Mouse (Mus musculus): ENCODE results near the gene Pou2f2. TPM values are rescaled to one million over a fixed set of nuclear protein-coding genes. Genes with fewer than 3 reads are reported as not detected.
A peak's percentile ranks its signal among the peaks of the same experiment; 100 is the strongest.

Gene Pou2f2
- total and polyA plus RNA-seq, 3 experiments = 0.39 to 1.5 (median 0.64) TPM

GRCm38 (mm10) chr7:25156158-25156648 lies 23.3 kb downstream of the Pou2f2 start:
- Histone ChIP-seq H3K4me1 (ENCODE audit: control insufficient read depth, insufficient read depth, low read length) (no peaks in the 10 kb centered on the region), H3K4me3 (no peak overlapping the region), H3K9ac (ENCODE audit: low read depth, low read length) (no peak overlapping the region), H3K79me2 (replicated peaks; ENCODE audit: control insufficient read depth, insufficient read depth, low read length) (no peaks in the 10 kb centered on the region), H3K36me3 (ENCODE audit: control insufficient read depth, insufficient read depth, low read length) (no peaks in the 10 kb centered on the region), H3K27me3 (ENCODE audit: control insufficient read depth, insufficient read depth, low read length) (0 out of 2 replicates have a peak, but pooled peaks cover under 1% of the 10 kb centered on the region), H3K27ac (no peak overlapping the region)
- no peak for DNase-seq
- no peak for TF ChIP-seq EP300 (IDR thresholded peaks at IDR 0.05; ENCODE audit: insufficient read depth, low read depth, low read length)
- TF ChIP-seq POLR2A (IDR thresholded peaks at IDR 0.05; ENCODE audit: insufficient read depth, low read depth, low read length) = no peak
- no peak for TF ChIP-seq CTCF (IDR thresholded peaks at IDR 0.05)
- intact Hi-C loops (cut with DNase I) = no loop called here
- 10% methylated on average over 14 of the region's 14 CpGs for WGBS

- 0 out of 2 replicates have a peak, but pooled peaks cover 1% of the 10 kb centered on the region for H3K27me3 ChIP-seq (ENCODE audit: control insufficient read depth, insufficient read depth, low read length)
- WGBS = 6% methylated on average over 17 of the region's 17 CpGs
- intact Hi-C loops (cut with DNase I) = no loop called here
- H3K4me3 ChIP-seq = no peak overlapping the region
- no peaks in the 10 kb centered on the region for H3K79me2 ChIP-seq (replicated peaks; ENCODE audit: control insufficient read depth, insufficient read depth, low read length)
- H3K27ac ChIP-seq = no peak overlapping the region
- peak in 1 of 2 experiments; percentile 37 for DNase-seq
- H3K4me1 ChIP-seq (ENCODE audit: control insufficient read depth, insufficient read depth, low read length) = no peaks in the 10 kb centered on the region
- TF ChIP-seq EP300 (IDR thresholded peaks at IDR 0.05; ENCODE audit: insufficient read depth, low read depth, low read length) = no peak
- no peak for TF ChIP-seq CTCF (IDR thresholded peaks at IDR 0.05)
- TF ChIP-seq POLR2A (IDR thresholded peaks at IDR 0.05; ENCODE audit: insufficient read depth, low read depth, low read length) = no peak
- no peak overlapping the region for H3K9ac ChIP-seq (ENCODE audit: low read depth, low read length)
- no peaks in the 10 kb centered on the region for H3K36me3 ChIP-seq (ENCODE audit: control insufficient read depth, insufficient read depth, low read length)
These were observed 23.9 kb downstream of the Pou2f2 start for GRCm38 (mm10) chr7:25155469-25156157.

- TF ChIP-seq POLR2A (IDR thresholded peaks at IDR 0.05; ENCODE audit: insufficient read depth, low read depth, low read length) (no peak), EP300 (IDR thresholded peaks at IDR 0.05; ENCODE audit: insufficient read depth, low read depth, low read length) (no peak), CTCF (IDR thresholded peaks at IDR 0.05) (no peak)
- H3K4me3 ChIP-seq = no peak overlapping the region
- no peak for DNase-seq
These were observed 24.9 kb downstream of the Pou2f2 start for GRCm38 (mm10) chr7:25154648-25155047.

GRCm38 (mm10) chr7:25153841-25154240 lies 25.7 kb downstream of the Pou2f2 start:
- intact Hi-C loops (cut with DNase I) = no loop called here
- Histone ChIP-seq H3K4me1 (ENCODE audit: control insufficient read depth, insufficient read depth, low read length) (no peaks in the 10 kb centered on the region), H3K9ac (ENCODE audit: low read depth, low read length) (no peak overlapping the region), H3K4me3 (no peak overlapping the region), H3K79me2 (replicated peaks; ENCODE audit: control insufficient read depth, insufficient read depth, low read length) (no peaks in the 10 kb centered on the region), H3K27ac (no peak overlapping the region), H3K27me3 (ENCODE audit: control insufficient read depth, insufficient read depth, low read length) (0 out of 2 replicates have a peak, but pooled peaks cover 1% of the 10 kb centered on the region), H3K36me3 (ENCODE audit: control insufficient read depth, insufficient read depth, low read length) (no peaks in the 10 kb centered on the region)
- TF ChIP-seq CTCF (IDR thresholded peaks at IDR 0.05) (no peak), EP300 (IDR thresholded peaks at IDR 0.05; ENCODE audit: insufficient read depth, low read depth, low read length) (no peak), POLR2A (IDR thresholded peaks at IDR 0.05; ENCODE audit: insufficient read depth, low read depth, low read length) (no peak)
- 51% methylated on average over 7 of the region's 7 CpGs for WGBS
- no peak for DNase-seq

More at GRCm38 (mm10) chr7:25154648-25155047, 24.9 kb downstream of the Pou2f2 start:
- H3K36me3 ChIP-seq (ENCODE audit: control insufficient read depth, insufficient read depth, low read length) = no peaks in the 10 kb centered on the region
- no peaks in the 10 kb centered on the region for H3K79me2 ChIP-seq (replicated peaks; ENCODE audit: control insufficient read depth, insufficient read depth, low read length)
- intact Hi-C loops (cut with DNase I) = no loop called here
- 65% methylated on average over 4 of the region's 4 CpGs for WGBS
- H3K4me1 ChIP-seq (ENCODE audit: control insufficient read depth, insufficient read depth, low read length) = no peaks in the 10 kb centered on the region
- H3K27ac ChIP-seq = no peak overlapping the region
- H3K9ac ChIP-seq (ENCODE audit: low read depth, low read length) = no peak overlapping the region
- 0 out of 2 replicates have a peak, but pooled peaks cover 1% of the 10 kb centered on the region for H3K27me3 ChIP-seq (ENCODE audit: control insufficient read depth, insufficient read depth, low read length)

- TF ChIP-seq EP300 (IDR thresholded peaks at IDR 0.05; ENCODE audit: insufficient read depth, low read depth, low read length) (no peak), POLR2A (IDR thresholded peaks at IDR 0.05; ENCODE audit: insufficient read depth, low read depth, low read length) (no peak), CTCF (IDR thresholded peaks at IDR 0.05) (no peak)
- H3K4me3 ChIP-seq = no peak overlapping the region
- H3K27ac ChIP-seq = no peak overlapping the region
- no peaks in the 10 kb centered on the region for H3K4me1 ChIP-seq (ENCODE audit: control insufficient read depth, insufficient read depth, low read length)
- WGBS = 53% methylated on average over 10 of the region's 10 CpGs
- H3K79me2 ChIP-seq (replicated peaks; ENCODE audit: control insufficient read depth, insufficient read depth, low read length) = no peaks in the 10 kb centered on the region
- H3K27me3 ChIP-seq (ENCODE audit: control insufficient read depth, insufficient read depth, low read length) = 0 out of 2 replicates have a peak, but pooled peaks cover 1% of the 10 kb centered on the region
- no peaks in the 10 kb centered on the region for H3K36me3 ChIP-seq (ENCODE audit: control insufficient read depth, insufficient read depth, low read length)
- H3K9ac ChIP-seq (ENCODE audit: low read depth, low read length) = no peak overlapping the region
- intact Hi-C loops (cut with DNase I) = no loop called here
- no peak for DNase-seq
These were observed 27.5 kb downstream of the Pou2f2 start for GRCm38 (mm10) chr7:25151916-25152556.

GRCm38 (mm10) chr7:25151009-25151408 lies 28.5 kb downstream of the Pou2f2 start:
- 4% methylated on average over 7 of the region's 7 CpGs for WGBS
- TF ChIP-seq CTCF (IDR thresholded peaks at IDR 0.05) (no peak), POLR2A (IDR thresholded peaks at IDR 0.05; ENCODE audit: insufficient read depth, low read depth, low read length) (no peak), EP300 (IDR thresholded peaks at IDR 0.05; ENCODE audit: insufficient read depth, low read depth, low read length) (no peak)
- no peak overlapping the region for H3K9ac ChIP-seq (ENCODE audit: low read depth, low read length)
- intact Hi-C loops (cut with DNase I) = no loop called here
- no peaks in the 10 kb centered on the region for H3K4me1 ChIP-seq (ENCODE audit: control insufficient read depth, insufficient read depth, low read length)
- H3K4me3 ChIP-seq = no peak overlapping the region
- H3K79me2 ChIP-seq (replicated peaks; ENCODE audit: control insufficient read depth, insufficient read depth, low read length) = no peaks in the 10 kb centered on the region
- H3K36me3 ChIP-seq (ENCODE audit: control insufficient read depth, insufficient read depth, low read length) = no peaks in the 10 kb centered on the region
- H3K27me3 ChIP-seq (ENCODE audit: control insufficient read depth, insufficient read depth, low read length) = 0 out of 2 replicates have a peak, but pooled peaks cover 1% of the 10 kb centered on the region
- no peak for DNase-seq
- H3K27ac ChIP-seq = no peak overlapping the region

Measured in heart, adult 2 months (tissue).